Mouse (Mus musculus) layer of hippocampus, postnatal 36 days (tissue): ENCODE data around the gene Nwd1. TPM values are rescaled to one million over a fixed set of nuclear protein-coding genes. Genes with fewer than 3 reads are reported as not detected.
"Not testable (repeated sequence)": the region's sequence is repeated elsewhere in the genome, so short reads cannot be mapped to it uniquely, and the experiment has no call there.

ENCODE experiments used
- DNase-seq, 2 experiments: peaks; one replicate each; pipeline ENCODE4 v3.0.0; 2022
- total RNA-seq, 2 experiments: library from RNA; stranded (reverse); gene quantifications; 2 replicates each; pipeline ENCODE4 v1.2.3; 2021

Gene Nwd1
- total RNA-seq: 10 to 100 TPM; 47.1 to 57.8 TPM

GRCm38 (mm10) chr8:72646060-72646767 lies at the start of gene Nwd1:
Gene Nwd1 (plus strand): TSS chr8:72646711.
- peak; percentile 88 to 89 for DNase-seq

GRCm38 (mm10) chr8:72642885-72643284 lies 3.6 kb upstream of the Nwd1 start:
- DNase-seq: no peak

- peak; percentile 50 to 62 for DNase-seq
Measured at GRCm38 (mm10) chr8:72644601-72645000, 1.9 kb upstream of the Nwd1 start.

- no peak for DNase-seq
Measured at GRCm38 (mm10) chr8:72646768-72647143, 245 bp downstream of the Nwd1 start.

- no peak for DNase-seq
Measured at GRCm38 (mm10) chr8:72650697-72651096, 4.2 kb downstream of the Nwd1 start.

GRCm38 (mm10) chr8:72654565-72655521 lies 8.3 kb downstream of the Nwd1 start:
- DNase-seq: peak; percentile 30 to 33

GRCm38 (mm10) chr8:72655522-72655912 lies 9.0 kb downstream of the Nwd1 start:
- no peak for DNase-seq

- DNase-seq: no peak
Measured at GRCm38 (mm10) chr8:72659967-72660366, 13.5 kb downstream of the Nwd1 start.

GRCm38 (mm10) chr8:72664107-72664652 lies 17.7 kb downstream of the Nwd1 start:
- no peak for DNase-seq

GRCm38 (mm10) chr8:72664757-72665156 lies 18.2 kb downstream of the Nwd1 start:
- DNase-seq: no peak

GRCm38 (mm10) chr8:72665405-72665804 lies 18.9 kb downstream of the Nwd1 start:
- DNase-seq: no peak

- DNase-seq: no peak
Measured at GRCm38 (mm10) chr8:72668925-72669324, 22.4 kb downstream of the Nwd1 start.

GRCm38 (mm10) chr8:72672802-72673201 lies 26.3 kb downstream of the Nwd1 start:
- DNase-seq: no peak

- no peak for DNase-seq
Measured at GRCm38 (mm10) chr8:72674184-72674583, 27.7 kb downstream of the Nwd1 start.

GRCm38 (mm10) chr8:72676436-72676835 lies 29.9 kb downstream of the Nwd1 start:
- DNase-seq: no peak

- not testable (repeated sequence) for DNase-seq
Measured at GRCm38 (mm10) chr8:72676844-72677243, 30.3 kb downstream of the Nwd1 start.

GRCm38 (mm10) chr8:72677331-72677730 lies 30.8 kb downstream of the Nwd1 start:
- no peak for DNase-seq

- DNase-seq: peak; percentile 59 to 68
Measured at GRCm38 (mm10) chr8:72680133-72680532, 33.6 kb downstream of the Nwd1 start.

GRCm38 (mm10) chr8:72682051-72682687 lies 35.7 kb downstream of the Nwd1 start:
- peak in 1 of 2 experiments; percentile 29 for DNase-seq

- no peak for DNase-seq
Measured at GRCm38 (mm10) chr8:72683010-72683521, 36.6 kb downstream of the Nwd1 start.

GRCm38 (mm10) chr8:72683572-72684099 lies 37.1 kb downstream of the Nwd1 start:
- not testable (repeated sequence) for DNase-seq

GRCm38 (mm10) chr8:72698349-72698926 lies 51.9 kb downstream of the Nwd1 start:
- DNase-seq: no peak
